Mouse (Mus musculus): ENCODE results near the gene Ccne1.
A peak's percentile ranks its signal among the peaks of the same experiment; 100 is the strongest.

DNA sequence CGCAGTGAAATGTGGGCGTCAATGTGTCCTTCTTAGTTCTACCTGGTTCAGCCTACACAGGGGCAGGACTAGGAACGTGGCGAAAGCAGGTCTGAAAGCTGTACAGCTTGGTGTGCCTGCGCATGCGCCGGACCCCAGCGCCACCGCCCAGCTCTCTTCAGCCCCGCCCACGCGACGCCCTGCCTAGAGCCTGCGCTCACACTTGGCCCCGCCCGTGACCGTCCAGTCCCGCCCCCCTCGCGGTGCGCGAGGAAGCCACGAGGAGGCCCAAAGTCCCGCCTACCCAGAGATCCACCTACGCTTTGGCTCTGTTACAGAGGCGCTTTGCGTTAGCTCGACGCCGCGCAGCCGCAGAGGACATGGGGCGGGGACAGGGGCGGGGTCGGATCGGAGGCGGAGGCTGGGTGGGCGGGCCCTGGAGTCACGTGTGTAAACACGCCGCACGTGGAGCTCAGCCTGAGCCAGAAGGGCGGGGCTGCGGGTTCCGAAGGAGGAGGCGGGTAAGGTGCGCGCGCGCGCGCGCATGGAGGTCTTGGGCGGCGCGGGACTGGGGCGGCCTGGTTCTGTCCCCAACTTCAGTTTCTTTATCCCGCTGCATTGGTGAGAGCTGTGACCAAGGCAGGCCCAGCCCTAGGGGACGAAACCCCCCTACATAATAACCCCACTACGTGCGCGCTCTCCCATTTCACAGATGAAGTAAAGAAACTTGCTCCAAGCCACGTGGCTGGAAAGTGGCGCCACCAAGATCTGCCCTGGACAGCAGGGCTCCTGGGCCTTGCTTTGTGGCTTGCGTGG is 22.4 kb downstream of the Ccne1 start:
- TF ChIP-seq HCFC1 (IDR thresholded peaks at IDR 0.05; ENCODE audit: borderline replicate concordance, insufficient read depth, low read length) (peak; percentile 38; the same call in 1 of the 2 replicates), ZC3H11A (IDR thresholded peaks at IDR 0.05; ENCODE audit: borderline replicate concordance, low read depth, low read length) (no peak), CHD2 (IDR thresholded peaks at IDR 0.05; ENCODE audit: low read depth, low read length) (no peak), ZNF384 (IDR thresholded peaks at IDR 0.05; ENCODE audit: low read depth, low read length) (no peak)

Data from ES-E14 (cell line).